Mouse (Mus musculus) embryonic facial prominence, embryonic 14.5 days (tissue): ENCODE measurements around the gene Lexm. TPM values are rescaled to one million over a fixed set of nuclear protein-coding genes. Genes with fewer than 3 reads are reported as not detected.

Experiments used
- ATAC-seq: fragments of 200-750 bp; cut with Nextera tagmentation; 2 replicates; pipeline ENCODE4 v1.8.0; 2017; ENCODE audit warnings: low read depth, moderate number of reproducible peaks, moderate TSS enrichment
- DNase-seq: peaks from one replicate; pipeline ENCODE4 v3.0.0-alpha.2; 2015; ENCODE audit warnings: low spot score
- H3K27ac ChIP-seq: fragments of 300-500 bp; sonication (generic); replicated peaks from 2 replicates; pipeline ENCODE4 v1.5.1; 2014; ENCODE audit warnings: low read depth, mild to moderate bottlenecking, low read length, moderate library complexity
- H3K27me3 ChIP-seq: fragments of 300-500 bp; sonication (generic); replicated peaks from 2 replicates; pipeline ENCODE4 v1.6.1; 2014; ENCODE audit warnings: low read length; ENCODE audit not compliant: control insufficient read depth, insufficient read depth
- H3K36me3 ChIP-seq: fragments of 300-500 bp; sonication (generic); 2 replicates; pipeline ENCODE4 v1.6.1; 2014; ENCODE audit warnings: low read length, mixed read lengths; ENCODE audit not compliant: control insufficient read depth, insufficient read depth
- H3K4me1 ChIP-seq: fragments of 300-500 bp; sonication (generic); 2 replicates; pipeline ENCODE4 v1.6.1; 2014; ENCODE audit warnings: antibody characterized with exemption, low read length; ENCODE audit not compliant: control insufficient read depth, insufficient read depth
- H3K4me2 ChIP-seq: fragments of 300-500 bp; sonication (generic); 2 replicates; pipeline ENCODE4 v1.6.1; 2014; ENCODE audit warnings: low read depth, mild to moderate bottlenecking, low read length, moderate library complexity, mixed read lengths
- H3K4me3 ChIP-seq: fragments of 300-500 bp; sonication (generic); 2 replicates; pipeline ENCODE4 v1.5.1; 2014; ENCODE audit warnings: low read depth, mild to moderate bottlenecking, low read length
- H3K9ac ChIP-seq: fragments of 300-500 bp; sonication (generic); 2 replicates; pipeline ENCODE4 v1.6.1; 2014; ENCODE audit warnings: low read depth, mild to moderate bottlenecking, low read length, moderate library complexity, mixed read lengths
- H3K9me3 ChIP-seq: fragments of 300-500 bp; sonication (generic); 2 replicates; pipeline ENCODE4 v1.6.1; 2016; ENCODE audit warnings: low read length; ENCODE audit not compliant: control insufficient read depth
- WGBS: fragments of 180-500 bp; shearing (Covaris S2); extraction: QIAGEN DNeasy Blood & Tissue Kit; methylation state at CpG from one replicate; pipeline ENCODE4 v1.1.7; 2014; 5-methylcytosine and 5-hydroxymethylcytosine counted together
- polyA plus RNA-seq: library from polyadenylated mRNA; unstranded; fragments of >200 nt; fragmentation: Nextera tagmentation; extraction: Ambion mirVana; gene quantifications from 2 replicates; pipeline ENCODE4 v1.2.1, GENCODE M21; 2014

Lexm gene
- polyA plus RNA-seq, 1 experiment from 2014 or later: not detected

GRCm38 (mm10) chr4:106630333-106631220, 13.5 kb upstream of the Lexm start:
- Histone ChIP-seq H3K4me2 (peak overlapping the region; percentile 18), H3K9ac (peak overlapping the region; percentile 3; the same call in 1 of the 2 replicates), H3K36me3 (no peaks in the 10 kb centered on the region), H3K27ac (peak overlapping the region; percentile 49), H3K4me3 (no peak overlapping the region), H3K27me3 (no peaks in the 10 kb centered on the region; the same call in 1 of the 2 replicates), H3K4me1 (peaks cover 22% of the 10 kb centered on the region), H3K9me3 (no peaks in the 10 kb centered on the region)
- peak; percentile 87 for DNase-seq
- ATAC-seq: peak; percentile 86
- WGBS: 17% methylated on average over 14 of the region's 14 CpGs

DNA sequence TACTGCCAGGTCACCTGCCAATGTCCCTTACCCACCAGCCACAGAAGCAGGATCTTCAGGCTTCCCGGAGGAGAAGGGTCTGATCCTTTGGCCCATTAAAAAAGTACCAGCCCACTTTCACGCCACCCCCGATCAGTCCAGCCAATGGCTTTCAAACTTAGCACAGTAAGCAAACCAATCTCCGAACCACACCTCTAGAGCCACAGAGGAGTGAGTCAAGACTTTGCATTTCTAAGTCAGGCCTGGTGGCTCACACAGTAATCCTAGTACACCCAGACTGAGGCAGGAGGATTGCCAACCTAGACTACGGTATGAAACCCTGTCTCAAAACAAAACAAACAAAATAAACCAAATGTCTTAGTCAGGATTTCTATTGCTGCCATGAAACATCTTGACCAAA, 12.3 kb upstream of the Lexm start:
- Histone ChIP-seq H3K9ac (no peak overlapping the region), H3K27ac (no peak overlapping the region), H3K36me3 (no peaks in the 10 kb centered on the region), H3K27me3 (peaks cover 8% of the 10 kb centered on the region), H3K4me3 (no peak overlapping the region), H3K4me2 (no peak overlapping the region), H3K9me3 (no peaks in the 10 kb centered on the region), H3K4me1 (peaks cover 22% of the 10 kb centered on the region)
- no peak for DNase-seq
- no peak for ATAC-seq
- 71% methylated on average over 5 of the region's 5 CpGs for WGBS

- H3K4me2 ChIP-seq: no peak overlapping the region
- no peak overlapping the region for H3K27ac ChIP-seq
- 35% methylated on average over 9 of the region's 9 CpGs for WGBS
- peak; percentile 27 for DNase-seq
- H3K27me3 ChIP-seq: peaks cover 14% of the 10 kb centered on the region
- H3K4me3 ChIP-seq: no peak overlapping the region
- H3K9me3 ChIP-seq: no peaks in the 10 kb centered on the region
- peaks cover 18% of the 10 kb centered on the region for H3K4me1 ChIP-seq
- no peak for ATAC-seq
- no peaks in the 10 kb centered on the region for H3K36me3 ChIP-seq
- H3K9ac ChIP-seq: no peak overlapping the region
These were observed 11.8 kb upstream of the Lexm start for GRCm38 (mm10) chr4:106628650-106629360.

GRCm38 (mm10) chr4:106627809-106628208, 10.8 kb upstream of the Lexm start:
- WGBS: 64% methylated on average over 5 of the region's 5 CpGs
- H3K4me3 ChIP-seq: no peak overlapping the region
- DNase-seq (no peak), ATAC-seq (no peak)
- H3K27me3 ChIP-seq: peaks cover 23% of the 10 kb centered on the region
- no peaks in the 10 kb centered on the region for H3K36me3 ChIP-seq
- H3K4me2 ChIP-seq: no peak overlapping the region
- no peaks in the 10 kb centered on the region for H3K9me3 ChIP-seq
- H3K4me1 ChIP-seq: peaks cover 10% of the 10 kb centered on the region; the same call in 1 of the 2 replicates
- H3K27ac ChIP-seq: no peak overlapping the region
- no peak overlapping the region for H3K9ac ChIP-seq

DNA sequence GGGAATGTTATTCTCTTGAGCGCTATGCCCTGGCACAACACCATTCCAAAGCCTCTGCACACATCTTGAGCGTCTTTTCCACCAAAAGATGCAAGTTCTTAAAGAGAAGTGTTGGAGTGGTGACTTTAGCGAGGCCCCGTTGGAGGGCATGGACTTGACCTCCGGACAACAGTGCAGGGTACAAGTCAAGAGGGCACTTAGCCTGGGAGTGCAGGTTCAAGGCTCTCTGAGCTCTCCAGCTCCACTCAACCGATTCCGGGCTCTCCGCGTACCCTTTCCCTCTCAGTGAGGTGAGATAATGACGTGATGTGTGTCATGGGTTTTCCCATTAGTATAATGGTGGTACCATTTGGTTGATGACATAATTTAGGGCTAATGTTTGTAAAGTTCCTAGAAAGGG, 7.2 kb upstream of the Lexm start:
- Histone ChIP-seq H3K36me3 (no peaks in the 10 kb centered on the region), H3K9ac (no peak overlapping the region), H3K9me3 (no peaks in the 10 kb centered on the region), H3K4me1 (no peaks in the 10 kb centered on the region), H3K4me3 (no peak overlapping the region), H3K4me2 (no peak overlapping the region), H3K27ac (no peak overlapping the region), H3K27me3 (peaks cover 38% of the 10 kb centered on the region)
- ATAC-seq (no peak), DNase-seq (no peak)
- 88% methylated on average over 10 of the region's 10 CpGs for WGBS

DNA sequence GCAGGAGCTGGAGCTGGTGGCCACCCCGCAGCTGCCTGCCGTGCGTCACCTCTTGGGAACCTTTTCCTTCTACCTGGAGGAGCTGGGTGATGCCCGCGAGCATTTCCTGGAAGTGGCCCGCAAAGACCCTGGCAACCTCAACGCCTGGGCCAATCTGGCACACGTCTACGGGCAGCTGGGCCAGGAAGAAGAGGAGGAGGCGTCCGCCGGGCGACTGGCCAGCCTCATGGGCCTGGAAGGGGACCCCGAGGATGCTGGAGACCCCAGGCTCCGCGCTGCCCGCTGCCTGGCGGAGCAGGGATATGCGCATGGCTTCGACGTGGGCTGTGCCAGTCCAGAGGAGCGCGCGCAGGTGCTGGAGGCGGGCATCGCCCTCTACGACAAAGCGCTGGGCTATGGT, 5.7 kb upstream of the Lexm start:
- Histone ChIP-seq H3K36me3 (no peaks in the 10 kb centered on the region), H3K27ac (no peak overlapping the region), H3K4me2 (peak overlapping the region; percentile 20; the same call in 1 of the 2 replicates), H3K4me1 (no peaks in the 10 kb centered on the region), H3K4me3 (peak overlapping the region; percentile 14; the same call in 1 of the 2 replicates), H3K9ac (peak overlapping the region; percentile 19; the same call in 1 of the 2 replicates), H3K9me3 (no peaks in the 10 kb centered on the region), H3K27me3 (peaks cover 38% of the 10 kb centered on the region)
- ATAC-seq (no peak), DNase-seq (no peak)
- WGBS: 38% methylated on average over 10 of the region's 28 CpGs

- Histone ChIP-seq H3K36me3 (no peaks in the 10 kb centered on the region), H3K9ac (peak within 1 kb of the TSS; percentile 19; the same call in 1 of the 2 replicates), H3K4me3 (peak within 1 kb of the TSS; percentile 14; the same call in 1 of the 2 replicates), H3K4me2 (peak within 1 kb of the TSS; percentile 20; the same call in 1 of the 2 replicates), H3K4me1 (no peaks in the 10 kb centered on the region; the same call in 1 of the 2 replicates), H3K27ac (no peak within 1 kb of the TSS), H3K9me3 (no peaks in the 10 kb centered on the region), H3K27me3 (peaks cover 38% of the 10 kb centered on the region)
- DNase-seq (no peak), ATAC-seq (peak; percentile 58; the same call in 1 of the 2 replicates)
- WGBS: 15% methylated on average over 16 of the region's 16 CpGs
These were observed 5.0 kb upstream of the Lexm start, which contains the start of gene Ttc22 for GRCm38 (mm10) chr4:106622030-106622493. Gene Ttc22 (plus strand): TSS chr4:106622432.

DNA sequence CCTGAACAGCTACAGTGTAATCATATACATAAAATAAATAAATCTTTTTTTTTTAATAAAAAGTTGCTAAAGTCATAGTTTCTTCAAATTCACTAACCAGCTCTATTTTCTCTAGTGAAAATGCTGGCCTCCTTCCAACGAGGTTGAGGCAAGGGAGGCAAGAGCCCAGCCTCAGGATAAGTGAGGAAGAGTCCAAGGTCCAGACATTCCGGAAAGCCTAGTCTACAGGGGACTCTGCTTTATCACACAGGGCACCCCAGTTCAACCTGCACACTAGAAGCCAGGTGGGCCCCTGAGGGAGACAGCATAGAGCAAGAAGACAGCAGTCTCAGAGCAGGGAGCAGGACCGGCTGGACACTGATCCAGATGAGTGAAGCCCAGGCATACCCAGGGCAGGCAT, 4.4 kb upstream of the Lexm start:
- DNase-seq (no peak), ATAC-seq (no peak)
- Histone ChIP-seq H3K9ac (no peak overlapping the region), H3K4me3 (no peak overlapping the region), H3K4me1 (no peaks in the 10 kb centered on the region; the same call in 1 of the 2 replicates), H3K9me3 (no peaks in the 10 kb centered on the region), H3K27me3 (peaks cover 38% of the 10 kb centered on the region), H3K4me2 (no peak overlapping the region), H3K27ac (no peak overlapping the region), H3K36me3 (no peaks in the 10 kb centered on the region)
- WGBS: 61% methylated on average over 3 of the region's 3 CpGs
